Mouse (Mus musculus) neutrophil, adult 5-6 weeks (primary cell): ENCODE data around the gene Rps6kb1. TPM values are rescaled to one million over a fixed set of nuclear protein-coding genes. Genes with fewer than 3 reads are reported as not detected.
A peak's percentile ranks its signal among the peaks of the same experiment; 100 is the strongest.

Experiments
- ATAC-seq: fragments of 151-379, 151-347 bp; 2 replicates; pipeline ENCODE4 v1.8.0; 2017; ENCODE audit warnings: mild to moderate bottlenecking, moderate TSS enrichment; ENCODE audit not compliant: insufficient number of reproducible peaks, poor library complexity, low FRiP score, severe bottlenecking; ENCODE audit errors: extremely low read depth
- total RNA-seq: library from RNA; stranded (forward); fragments of 200-1000 nt; gene quantifications from 2 replicates; pipeline ENCODE4 v1.2.3, GENCODE M21; 2017

The Rps6kb1 gene
- total RNA-seq, 1 experiment from 2014 or later, result 55.4 TPM

DNA sequence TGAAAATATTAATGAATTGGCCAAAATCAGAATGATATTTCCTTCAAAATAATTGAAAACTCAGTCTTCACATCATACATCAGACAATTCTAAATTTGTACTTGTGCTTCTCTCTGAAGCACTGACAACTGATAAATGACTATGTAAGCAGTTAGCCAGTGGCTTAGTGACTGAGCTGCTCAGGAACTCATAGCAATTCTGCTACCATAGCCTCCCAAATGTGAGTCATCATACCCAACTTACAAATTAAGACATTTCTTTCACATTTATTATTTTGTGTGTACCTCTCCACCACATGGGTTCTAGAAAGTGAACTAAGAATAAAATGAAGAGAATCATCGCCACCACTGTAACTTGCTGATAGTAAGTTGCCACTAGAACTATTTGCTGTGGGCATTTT lies 53.8 kb downstream of the Rps6kb1 start:
- ATAC-seq, result no peak

- no peak for ATAC-seq
Observed at GRCm38 (mm10) chr11:86484910-86485510, 59.6 kb downstream of the Rps6kb1 start.

DNA sequence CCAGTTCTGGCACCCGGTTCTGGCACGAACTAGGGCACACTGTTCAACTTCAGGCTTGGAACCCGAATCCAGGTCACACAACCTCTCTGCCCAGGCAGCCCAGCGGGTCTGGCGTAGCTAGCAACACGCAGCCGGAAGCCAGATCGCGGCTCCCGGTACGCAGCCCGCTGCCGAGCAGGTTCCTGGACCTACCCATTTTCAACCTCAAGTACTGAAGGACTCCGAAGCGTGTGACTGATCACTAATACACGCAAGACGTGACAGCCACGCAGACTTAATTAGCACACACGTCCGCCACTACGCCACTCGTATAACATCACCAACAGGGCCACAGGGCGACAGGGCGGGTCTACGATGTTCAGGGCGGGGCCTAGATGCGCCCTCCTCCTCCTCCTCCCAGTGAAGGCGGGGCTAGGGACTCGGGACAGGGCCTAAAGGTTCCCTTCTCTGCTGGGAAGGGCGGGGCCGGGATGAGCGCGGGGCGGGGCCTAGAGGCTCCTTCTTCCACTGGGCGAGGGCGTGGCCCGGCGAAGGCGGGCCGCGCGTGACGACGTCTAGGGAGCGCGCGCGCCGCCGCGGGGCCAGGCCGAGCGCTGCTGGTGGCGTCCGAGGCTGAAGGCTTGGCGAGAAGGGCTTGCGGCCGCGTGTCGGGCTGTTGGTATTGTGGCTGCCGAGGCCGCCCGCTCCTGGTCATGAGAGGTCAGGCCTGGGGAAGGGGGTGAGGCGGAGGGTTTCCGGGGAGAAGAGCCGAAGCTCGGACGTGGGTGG lies 60.3 kb downstream of the Rps6kb1 start, which contains the start of gene Rnft1:
Gene Rnft1, plus strand, starts transcription at position 557 of the 768 bp plus-strand sequence.
- peak; percentile 99 for ATAC-seq

- no peak for ATAC-seq
Observed at GRCm38 (mm10) chr11:86473576-86473975, 71.0 kb downstream of the Rps6kb1 start.

DNA sequence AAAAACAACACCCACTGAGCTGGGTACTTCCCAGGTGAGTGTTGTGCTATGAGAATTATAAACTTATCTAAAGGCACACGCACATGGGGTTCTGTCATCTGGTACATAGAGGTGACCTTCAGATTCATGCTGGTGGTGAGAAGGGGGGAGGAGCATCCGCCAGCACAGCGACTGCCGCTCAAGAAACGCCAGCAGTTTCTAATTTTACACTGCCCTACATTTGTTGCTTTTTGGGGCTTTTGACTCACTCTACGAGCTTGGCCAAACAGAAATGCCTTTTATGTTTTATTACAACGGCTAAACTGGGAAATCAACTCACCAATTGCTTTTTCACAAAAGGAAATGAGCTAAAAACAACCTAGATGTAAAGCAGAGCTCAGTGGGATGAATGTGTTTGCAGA lies 71.8 kb downstream of the Rps6kb1 start:
- 0 out of 2 replicates have a peak, but pooled peaks have one; percentile 19 for ATAC-seq

- ATAC-seq, result no peak
Observed at GRCm38 (mm10) chr11:86471785-86472184, 72.8 kb downstream of the Rps6kb1 start.

DNA sequence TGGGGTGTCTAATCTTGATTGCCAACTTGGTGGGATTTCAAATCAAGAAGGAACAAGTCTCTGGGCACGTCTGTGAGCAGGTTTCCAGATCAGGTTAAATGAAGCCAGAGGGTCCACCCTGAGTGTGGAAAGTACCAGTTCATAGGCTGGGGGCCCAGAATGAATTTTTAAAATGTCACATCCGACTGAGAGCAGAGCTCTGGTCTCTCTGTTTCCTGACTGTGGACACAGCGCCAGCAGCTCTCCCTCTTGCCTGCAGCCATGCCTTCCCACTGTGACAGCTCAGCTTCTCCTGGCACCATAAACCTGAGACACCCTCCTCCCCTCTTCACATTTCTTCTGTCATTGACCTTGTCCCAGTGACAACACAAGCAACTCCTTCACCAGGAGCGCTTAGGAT lies 75.6 kb downstream of the Rps6kb1 start:
- ATAC-seq, result no peak

DNA sequence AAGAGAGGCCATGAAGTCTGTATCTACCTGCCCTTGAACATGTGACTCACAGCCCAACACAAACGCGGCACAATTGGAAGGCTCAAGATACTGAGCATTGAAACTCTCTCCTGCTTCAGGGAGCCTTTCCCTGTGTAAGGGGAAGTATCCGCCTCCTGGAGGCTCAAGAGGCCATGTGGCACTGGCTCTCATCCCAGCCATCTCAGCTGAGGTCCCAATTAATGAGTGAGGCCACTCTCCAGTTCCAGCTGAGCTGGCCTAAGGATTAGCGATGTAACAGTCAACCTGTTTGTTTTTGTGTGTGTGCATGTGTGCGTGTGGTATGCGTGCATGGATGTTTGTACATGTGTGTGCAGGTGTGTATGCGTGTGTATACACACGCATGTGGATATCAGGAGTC lies 76.3 kb downstream of the Rps6kb1 start:
- no peak for ATAC-seq

DNA sequence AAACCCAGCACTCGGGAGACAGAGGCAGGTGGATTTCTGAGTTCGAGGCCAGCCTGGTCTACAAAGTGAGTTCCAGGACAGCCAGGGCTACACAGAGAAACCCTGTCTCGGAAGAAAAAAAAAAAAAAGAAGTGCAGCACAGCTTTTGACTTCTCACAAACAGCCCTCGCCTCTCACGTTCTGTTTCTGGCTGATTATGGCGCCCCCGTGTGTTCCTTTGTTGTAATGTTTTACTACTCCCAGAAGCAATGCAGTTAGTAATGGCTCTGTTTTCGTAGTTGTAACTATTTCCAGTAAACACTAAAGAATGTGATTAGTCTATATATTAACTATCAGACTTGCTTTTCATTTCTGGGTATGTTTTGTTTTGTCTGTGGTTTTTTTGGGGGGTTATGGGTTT lies 80.3 kb downstream of the Rps6kb1 start:
- peak; percentile 87 for ATAC-seq

DNA sequence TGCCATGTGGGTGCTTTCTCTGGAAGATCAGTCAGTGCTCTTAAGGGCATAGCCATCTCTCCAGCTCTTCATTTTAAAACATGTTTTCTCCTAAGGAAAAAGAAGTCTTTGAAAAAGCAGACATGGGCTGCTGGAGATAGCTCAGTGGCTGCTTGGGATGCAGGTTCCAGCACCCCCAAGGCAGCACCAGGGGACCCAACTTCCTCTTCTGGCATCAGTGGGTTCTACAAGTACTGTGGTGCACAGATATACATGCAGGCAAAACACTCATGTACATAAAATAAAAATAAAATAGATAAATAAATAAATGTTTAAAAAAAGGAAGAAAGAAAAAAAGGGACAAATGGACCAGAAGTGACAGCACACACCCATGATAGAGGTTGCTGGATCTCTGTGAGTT lies 82.0 kb downstream of the Rps6kb1 start:
- no peak for ATAC-seq

- no peak for ATAC-seq
Observed at GRCm38 (mm10) chr11:86458866-86459265, 85.7 kb downstream of the Rps6kb1 start.

DNA sequence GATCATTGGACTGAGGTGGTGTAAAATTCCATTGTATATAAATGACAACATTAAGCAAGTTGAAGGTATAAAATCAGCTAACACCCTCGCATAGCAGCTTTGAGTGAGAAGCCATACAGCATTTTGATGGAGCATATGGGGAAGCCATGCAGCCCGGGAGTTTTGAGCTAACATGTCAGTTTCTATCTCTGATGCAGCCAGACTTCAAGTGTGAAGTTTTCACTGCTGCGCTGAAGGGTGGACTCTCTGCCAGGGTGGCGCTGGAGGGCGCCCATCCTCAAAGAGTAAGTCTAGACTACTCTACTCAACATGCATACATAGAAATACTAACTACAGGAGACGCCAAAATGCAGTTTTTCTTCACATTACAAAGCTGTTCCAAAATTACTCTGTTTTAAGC lies 87.1 kb downstream of the Rps6kb1 start:
- no peak for ATAC-seq

GRCm38 (mm10) chr11:86453991-86454390 lies 90.6 kb downstream of the Rps6kb1 start:
- no peak for ATAC-seq

Other genes starting within 250 kb of the Rps6kb1 start
- gene Med13, start 187.2 kb downstream of the Rps6kb1 start, total RNA-seq, result 164 and 176 TPM in 2 replicates
- gene Rnft1, start 60.1 kb downstream of the Rps6kb1 start, total RNA-seq, result 15.2 and 19.8 TPM in 2 replicates
- 6.4 and 6.9 TPM in 2 replicates for gene Tubd1, start 186 bp upstream of the Rps6kb1 start, total RNA-seq
- 210 and 221 TPM in 2 replicates for gene Vmp1, start 139.0 kb upstream of the Rps6kb1 start, total RNA-seq
- 7.9 and 8.6 TPM in 2 replicates for gene Ptrh2, start 139.2 kb upstream of the Rps6kb1 start, total RNA-seq
- gene Cltc, start 212.8 kb upstream of the Rps6kb1 start, total RNA-seq, result 157 and 168 TPM in 2 replicates